Mouse (Mus musculus): ENCODE measurements around the gene 1110032F04Rik.
"Not testable (repeated sequence)": the region's sequence is repeated elsewhere in the genome, so short reads cannot be mapped to it uniquely, and the experiment has no call there.

GRCm38 (mm10) chr3:68902636-68903035 is 33.2 kb downstream of the 1110032F04Rik start:
- not testable (repeated sequence) for TF ChIP-seq UBTF (IDR thresholded peaks at IDR 0.05; ENCODE audit: low read depth, low read length); MAFK (IDR thresholded peaks at IDR 0.05; ENCODE audit: insufficient replicate concordance, low read length); SMC3 (IDR thresholded peaks at IDR 0.05; ENCODE audit: low read depth, low read length); ETS1 (conservative IDR thresholded peaks at IDR 0.05; ENCODE audit: low read depth, low read length); POLR2A (IDR thresholded peaks at IDR 0.05; ENCODE audit: low read depth, low read length); MAZ (IDR thresholded peaks at IDR 0.05; ENCODE audit: low read depth, low read length); TCF12 (IDR thresholded peaks at IDR 0.05; ENCODE audit: low read depth, low read length); E2F4 (IDR thresholded peaks at IDR 0.05; ENCODE audit: insufficient replicate concordance, low read depth, low read length); CTCF (conservative IDR thresholded peaks at IDR 0.05 in 1 of 2, IDR thresholded peaks at IDR 0.05 in 1 of 2; ENCODE audit: low read depth in 2 of 2, low read length in 2 of 2); ZNF384 (IDR thresholded peaks at IDR 0.05; ENCODE audit: low read depth, low read length)

All from CH12.LX (cell line).